Mouse (Mus musculus): ENCODE results near the gene Gtf2a2. TPM values are rescaled to one million over a fixed set of nuclear protein-coding genes. Genes with fewer than 3 reads are reported as not detected.
A peak's percentile ranks its signal among the peaks of the same experiment; 100 is the strongest.
"Not testable (repeated sequence)": the region's sequence is repeated elsewhere in the genome, so short reads cannot be mapped to it uniquely, and the experiment has no call there.

Gene Gtf2a2
- polyA plus RNA-seq, 1 experiment from 2014 or later = 184 TPM

GRCm38 (mm10) chr9:70011537-70012407 lies 578 bp upstream of the Gtf2a2 start:
- Histone ChIP-seq H3K4me1 (ENCODE audit: control insufficient read depth, insufficient read depth, low read length) (peaks cover 10% of the 10 kb centered on the region), H3K4me2 (ENCODE audit: low read length) (peak overlapping the region; percentile 63), H3K27ac (ENCODE audit: low read length) (peak overlapping the region; percentile 92), H3K9me3 (replicated peaks; ENCODE audit: control insufficient read depth, low read length, poor library complexity, severe bottlenecking) (no peaks in the 10 kb centered on the region), H3K36me3 (ENCODE audit: control insufficient read depth, insufficient read depth, low read length) (peaks cover 8% of the 10 kb centered on the region), H3K4me3 (ENCODE audit: low read depth, low read length) (peak overlapping the region; percentile 84), H3K27me3 (ENCODE audit: control insufficient read depth, insufficient read depth, low read depth, low read length) (no peaks in the 10 kb centered on the region), H3K9ac (ENCODE audit: low read depth, low read length) (peak overlapping the region; percentile 60)
- peak; percentile 25; the same call in 1 of the 2 replicates for ATAC-seq
- 64% methylated on average over 14 of the region's 14 CpGs for WGBS

DNA sequence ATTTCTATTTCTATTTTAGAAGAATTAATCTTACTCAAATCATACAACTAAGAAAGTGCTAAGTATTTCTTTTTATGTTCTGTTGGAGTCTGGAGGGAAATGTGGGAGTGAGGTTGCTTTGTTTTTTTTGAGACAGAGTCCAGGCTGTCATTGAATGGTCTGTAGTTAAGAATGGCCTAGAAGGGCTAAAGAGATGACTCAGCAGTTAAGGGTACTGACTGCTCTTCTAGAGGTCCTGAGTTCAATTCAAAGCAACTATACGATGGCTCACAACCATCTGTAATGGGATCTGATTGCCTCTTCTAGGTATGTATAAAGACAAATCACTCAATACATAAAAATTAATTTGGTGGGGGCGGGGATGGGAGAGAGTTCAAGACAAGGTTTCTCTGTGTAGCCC lies 3.3 kb downstream of the Gtf2a2 start:
- no peak overlapping the region for H3K9ac ChIP-seq (ENCODE audit: low read depth, low read length)
- no peak for ATAC-seq
- no peak overlapping the region for H3K27ac ChIP-seq (ENCODE audit: low read length)
- no peak overlapping the region for H3K4me3 ChIP-seq (ENCODE audit: low read depth, low read length)
- WGBS = 93% methylated on average over 2 of the region's 2 CpGs
- no peak overlapping the region for H3K4me2 ChIP-seq (ENCODE audit: low read length)
- no peaks in the 10 kb centered on the region for H3K9me3 ChIP-seq (replicated peaks; ENCODE audit: control insufficient read depth, low read length, poor library complexity, severe bottlenecking)
- H3K27me3 ChIP-seq (ENCODE audit: control insufficient read depth, insufficient read depth, low read depth, low read length) = no peaks in the 10 kb centered on the region
- peaks cover 10% of the 10 kb centered on the region for H3K4me1 ChIP-seq (ENCODE audit: control insufficient read depth, insufficient read depth, low read length)
- H3K36me3 ChIP-seq (ENCODE audit: control insufficient read depth, insufficient read depth, low read length) = peaks cover 4% of the 10 kb centered on the region; the same call in 1 of the 2 replicates

DNA sequence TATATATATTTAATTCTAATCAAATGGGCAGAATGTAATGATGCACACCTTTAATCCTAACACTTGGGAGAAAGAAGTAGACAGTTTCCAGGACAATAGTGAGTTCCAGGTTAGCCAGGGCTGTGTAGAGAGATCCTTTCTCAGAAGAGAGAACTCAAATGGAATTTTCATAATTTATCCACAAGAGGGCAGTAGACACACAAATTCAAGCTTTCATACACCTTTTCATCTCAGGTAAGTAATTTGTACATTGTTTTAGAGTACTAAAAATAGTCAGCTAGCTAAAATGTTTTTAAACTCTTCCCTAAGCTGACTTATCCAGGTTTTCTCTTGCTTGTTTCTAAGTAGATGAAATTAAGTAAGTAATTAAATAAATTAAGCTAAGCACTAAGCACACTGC lies 6.5 kb downstream of the Gtf2a2 start:
- Histone ChIP-seq H3K4me2 (ENCODE audit: low read length) (no peak overlapping the region), H3K9ac (ENCODE audit: low read depth, low read length) (no peak overlapping the region), H3K9me3 (replicated peaks; ENCODE audit: control insufficient read depth, low read length, poor library complexity, severe bottlenecking) (no peaks in the 10 kb centered on the region), H3K36me3 (ENCODE audit: control insufficient read depth, insufficient read depth, low read length) (peaks cover 4% of the 10 kb centered on the region; the same call in 1 of the 2 replicates), H3K4me3 (ENCODE audit: low read depth, low read length) (no peak overlapping the region), H3K27ac (ENCODE audit: low read length) (no peak overlapping the region), H3K27me3 (ENCODE audit: control insufficient read depth, insufficient read depth, low read depth, low read length) (no peaks in the 10 kb centered on the region), H3K4me1 (ENCODE audit: control insufficient read depth, insufficient read depth, low read length) (peaks cover under 1% of the 10 kb centered on the region)
- no peak for ATAC-seq

GRCm38 (mm10) chr9:70021610-70022009 lies 9.3 kb downstream of the Gtf2a2 start:
- no peak overlapping the region for H3K4me2 ChIP-seq (ENCODE audit: low read length)
- no peak overlapping the region for H3K4me3 ChIP-seq (ENCODE audit: low read depth, low read length)
- no peaks in the 10 kb centered on the region for H3K4me1 ChIP-seq (ENCODE audit: control insufficient read depth, insufficient read depth, low read length)
- H3K27ac ChIP-seq (ENCODE audit: low read length) = no peak overlapping the region
- no peaks in the 10 kb centered on the region for H3K9me3 ChIP-seq (replicated peaks; ENCODE audit: control insufficient read depth, low read length, poor library complexity, severe bottlenecking)
- no peak for ATAC-seq
- WGBS = 79% methylated on average over 1 of the region's 1 CpGs
- H3K27me3 ChIP-seq (ENCODE audit: control insufficient read depth, insufficient read depth, low read depth, low read length) = no peaks in the 10 kb centered on the region
- peaks cover 4% of the 10 kb centered on the region; the same call in 1 of the 2 replicates for H3K36me3 ChIP-seq (ENCODE audit: control insufficient read depth, insufficient read depth, low read length)
- no peak overlapping the region for H3K9ac ChIP-seq (ENCODE audit: low read depth, low read length)

DNA sequence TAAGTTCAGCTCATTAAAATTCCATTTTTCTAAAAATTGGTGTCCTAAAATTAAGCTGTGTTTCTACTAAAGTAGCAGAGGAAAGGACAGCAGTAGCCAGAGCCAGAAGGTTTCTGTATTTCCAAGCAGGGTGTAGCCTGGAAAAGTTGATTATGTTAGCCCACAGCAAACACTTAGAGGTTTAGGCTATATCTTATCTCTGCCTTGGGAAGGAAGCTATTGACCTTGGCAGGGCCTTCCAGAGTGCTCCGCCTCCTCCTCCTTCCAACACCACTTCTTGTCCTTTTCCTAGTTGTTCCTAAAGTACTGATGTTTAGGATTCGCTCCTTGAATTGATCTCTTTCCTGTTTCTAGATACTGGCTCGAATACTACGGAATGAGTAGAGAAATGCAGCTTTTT lies 9.7 kb downstream of the Gtf2a2 start:
- 95% methylated on average over 4 of the region's 4 CpGs for WGBS
- Histone ChIP-seq H3K9ac (ENCODE audit: low read depth, low read length) (no peak overlapping the region), H3K4me2 (ENCODE audit: low read length) (no peak overlapping the region), H3K36me3 (ENCODE audit: control insufficient read depth, insufficient read depth, low read length) (peaks cover 4% of the 10 kb centered on the region; the same call in 1 of the 2 replicates), H3K27me3 (ENCODE audit: control insufficient read depth, insufficient read depth, low read depth, low read length) (no peaks in the 10 kb centered on the region), H3K4me3 (ENCODE audit: low read depth, low read length) (no peak overlapping the region), H3K4me1 (ENCODE audit: control insufficient read depth, insufficient read depth, low read length) (no peaks in the 10 kb centered on the region), H3K27ac (ENCODE audit: low read length) (no peak overlapping the region), H3K9me3 (replicated peaks; ENCODE audit: control insufficient read depth, low read length, poor library complexity, severe bottlenecking) (no peaks in the 10 kb centered on the region)
- ATAC-seq = no peak

DNA sequence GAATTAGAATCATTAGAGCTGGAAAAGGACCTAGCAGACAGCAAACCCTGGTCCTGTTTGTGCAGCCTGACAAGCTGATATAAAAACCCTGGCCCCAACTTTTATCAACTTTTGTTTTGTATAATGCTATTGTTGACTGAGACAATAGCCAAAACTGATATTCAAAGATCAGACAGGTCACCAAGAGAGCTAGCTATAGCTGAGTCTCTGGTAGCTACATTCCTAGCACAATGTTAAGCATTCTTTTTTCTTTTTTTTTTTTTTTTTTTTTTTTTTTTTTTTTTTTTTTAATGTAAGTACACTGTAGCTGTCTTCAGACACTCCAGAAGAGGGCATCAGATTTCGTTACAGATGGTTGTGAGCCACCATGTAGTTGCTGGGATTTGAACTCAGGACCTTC lies 11.3 kb downstream of the Gtf2a2 start:
- not testable (repeated sequence) for ATAC-seq; H3K27me3 ChIP-seq (ENCODE audit: control insufficient read depth, insufficient read depth, low read depth, low read length); H3K4me3 ChIP-seq (ENCODE audit: low read depth, low read length); H3K36me3 ChIP-seq (ENCODE audit: control insufficient read depth, insufficient read depth, low read length); H3K4me1 ChIP-seq (ENCODE audit: control insufficient read depth, insufficient read depth, low read length); H3K9ac ChIP-seq (ENCODE audit: low read depth, low read length); H3K27ac ChIP-seq (ENCODE audit: low read length); H3K9me3 ChIP-seq (replicated peaks; ENCODE audit: control insufficient read depth, low read length, poor library complexity, severe bottlenecking); H3K4me2 ChIP-seq (ENCODE audit: low read length)
- 75% methylated on average over 1 of the region's 1 CpGs for WGBS

- peaks cover 4% of the 10 kb centered on the region; the same call in 1 of the 2 replicates for H3K36me3 ChIP-seq (ENCODE audit: control insufficient read depth, insufficient read depth, low read length)
- ATAC-seq = no peak
- no peak overlapping the region for H3K27ac ChIP-seq (ENCODE audit: low read length)
- H3K9ac ChIP-seq (ENCODE audit: low read depth, low read length) = no peak overlapping the region
- no peaks in the 10 kb centered on the region for H3K4me1 ChIP-seq (ENCODE audit: control insufficient read depth, insufficient read depth, low read length)
- H3K4me3 ChIP-seq (ENCODE audit: low read depth, low read length) = no peak overlapping the region
- H3K27me3 ChIP-seq (ENCODE audit: control insufficient read depth, insufficient read depth, low read depth, low read length) = no peaks in the 10 kb centered on the region
- H3K9me3 ChIP-seq (replicated peaks; ENCODE audit: control insufficient read depth, low read length, poor library complexity, severe bottlenecking) = no peaks in the 10 kb centered on the region
- no peak overlapping the region for H3K4me2 ChIP-seq (ENCODE audit: low read length)
These were observed 12.3 kb downstream of the Gtf2a2 start for GRCm38 (mm10) chr9:70024648-70025047.

GRCm38 (mm10) chr9:70025365-70026012 lies 13.1 kb downstream of the Gtf2a2 start:
- 93% methylated on average over 2 of the region's 2 CpGs for WGBS
- Histone ChIP-seq H3K9ac (ENCODE audit: low read depth, low read length) (no peak overlapping the region), H3K9me3 (replicated peaks; ENCODE audit: control insufficient read depth, low read length, poor library complexity, severe bottlenecking) (no peaks in the 10 kb centered on the region), H3K27ac (ENCODE audit: low read length) (no peak overlapping the region), H3K4me3 (ENCODE audit: low read depth, low read length) (no peak overlapping the region), H3K27me3 (ENCODE audit: control insufficient read depth, insufficient read depth, low read depth, low read length) (no peaks in the 10 kb centered on the region), H3K36me3 (ENCODE audit: control insufficient read depth, insufficient read depth, low read length) (no peaks in the 10 kb centered on the region), H3K4me1 (ENCODE audit: control insufficient read depth, insufficient read depth, low read length) (no peaks in the 10 kb centered on the region), H3K4me2 (ENCODE audit: low read length) (no peak overlapping the region)
- ATAC-seq = no peak

DNA sequence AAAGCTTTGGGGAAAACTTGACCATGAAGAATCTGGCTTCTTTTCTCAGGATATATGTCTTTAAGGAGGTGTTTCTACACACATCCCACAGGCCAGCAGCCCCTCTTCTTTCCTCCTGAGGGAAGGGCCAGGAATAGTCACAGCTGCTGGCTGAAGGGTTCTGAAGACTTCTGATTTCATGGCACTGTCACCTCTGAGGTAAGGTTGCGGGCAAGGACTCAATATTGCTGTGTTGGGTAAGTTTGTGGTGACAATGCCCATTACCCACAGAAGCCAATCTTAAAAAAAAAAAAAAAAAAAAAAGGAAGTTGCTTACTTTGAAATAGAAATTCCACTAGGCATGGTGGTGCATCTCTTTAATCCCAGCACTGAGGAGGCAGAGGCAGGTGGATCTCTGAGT lies 19.8 kb downstream of the Gtf2a2 start:
- ATAC-seq = no peak
- no peak overlapping the region for H3K9ac ChIP-seq (ENCODE audit: low read depth, low read length)
- H3K4me1 ChIP-seq (ENCODE audit: control insufficient read depth, insufficient read depth, low read length) = no peaks in the 10 kb centered on the region
- no peak overlapping the region for H3K4me2 ChIP-seq (ENCODE audit: low read length)
- no peak overlapping the region for H3K27ac ChIP-seq (ENCODE audit: low read length)
- H3K4me3 ChIP-seq (ENCODE audit: low read depth, low read length) = no peak overlapping the region
- WGBS = 95% methylated on average over 1 of the region's 1 CpGs
- H3K36me3 ChIP-seq (ENCODE audit: control insufficient read depth, insufficient read depth, low read length) = no peaks in the 10 kb centered on the region
- H3K27me3 ChIP-seq (ENCODE audit: control insufficient read depth, insufficient read depth, low read depth, low read length) = no peaks in the 10 kb centered on the region
- H3K9me3 ChIP-seq (replicated peaks; ENCODE audit: control insufficient read depth, low read length, poor library complexity, severe bottlenecking) = no peaks in the 10 kb centered on the region
